Mouse (Mus musculus) hindbrain, embryonic 11.5 days (tissue): ENCODE results near the gene Trank1. TPM values are rescaled to one million over a fixed set of nuclear protein-coding genes. Genes with fewer than 3 reads are reported as not detected.

Source experiments
- ATAC-seq: fragments of 200-750 bp; cut with Nextera tagmentation; 2 replicates; pipeline ENCODE4 v1.8.0; 2017; ENCODE audit warnings: mild to moderate bottlenecking, moderate TSS enrichment, moderate library complexity; ENCODE audit not compliant: low FRiP score
- DNase-seq: peaks from one replicate; pipeline ENCODE4 v3.0.0-alpha.2; 2015; ENCODE audit warnings: low spot score
- H3K27ac ChIP-seq: fragments of 300-500 bp; sonication (generic); 2 replicates; pipeline ENCODE4 v1.5.1; 2014; ENCODE audit warnings: mild to moderate bottlenecking, low read depth, low read length
- H3K27me3 ChIP-seq: fragments of 300-500 bp; sonication (generic); 2 replicates; pipeline ENCODE4 v1.6.1; 2014; ENCODE audit warnings: mild to moderate bottlenecking, low read length, moderate library complexity, mixed read lengths; ENCODE audit not compliant: control insufficient read depth, insufficient read depth
- H3K36me3 ChIP-seq: fragments of 300-500 bp; sonication (generic); 2 replicates; pipeline ENCODE4 v1.6.1; 2014; ENCODE audit warnings: mild to moderate bottlenecking, low read length, moderate library complexity, mixed read lengths; ENCODE audit not compliant: control insufficient read depth, insufficient read depth
- H3K4me1 ChIP-seq: fragments of 300-500 bp; sonication (generic); replicated peaks from 2 replicates; pipeline ENCODE4 v1.6.1; 2014; ENCODE audit warnings: low read length, mixed read lengths; ENCODE audit not compliant: control insufficient read depth, insufficient read depth
- H3K4me2 ChIP-seq: fragments of 300-500 bp; sonication (generic); replicated peaks from 2 replicates; pipeline ENCODE4 v1.6.1; 2014; ENCODE audit warnings: mild to moderate bottlenecking, low read depth, low read length
- H3K4me3 ChIP-seq: fragments of 300-500 bp; sonication (generic); 2 replicates; pipeline ENCODE4 v1.5.1; 2014; ENCODE audit warnings: low read depth, low read length
- H3K9ac ChIP-seq: fragments of 300-500 bp; sonication (generic); 2 replicates; pipeline ENCODE4 v1.6.1; 2014; ENCODE audit warnings: low read depth, low read length
- H3K9me3 ChIP-seq: fragments of 300-500 bp; sonication (generic); 2 replicates; pipeline ENCODE4 v1.6.1; 2016; ENCODE audit warnings: low read length; ENCODE audit not compliant: control insufficient read depth
- WGBS: fragments of 180-500 bp; shearing (Covaris S2); extraction: QIAGEN DNeasy Blood & Tissue Kit; methylation state at CpG from one replicate; pipeline ENCODE4 v1.1.7; 2014; 5-methylcytosine and 5-hydroxymethylcytosine counted together
- polyA plus RNA-seq: library from polyadenylated mRNA; unstranded; fragments of >200 nt; fragmentation: Nextera tagmentation; extraction: Ambion mirVana; gene quantifications from 2 replicates; pipeline ENCODE4 v1.2.1, GENCODE M21; 2014

Gene Trank1
- polyA plus RNA-seq, 1 experiment from 2014 or later, result 0.12 TPM

DNA sequence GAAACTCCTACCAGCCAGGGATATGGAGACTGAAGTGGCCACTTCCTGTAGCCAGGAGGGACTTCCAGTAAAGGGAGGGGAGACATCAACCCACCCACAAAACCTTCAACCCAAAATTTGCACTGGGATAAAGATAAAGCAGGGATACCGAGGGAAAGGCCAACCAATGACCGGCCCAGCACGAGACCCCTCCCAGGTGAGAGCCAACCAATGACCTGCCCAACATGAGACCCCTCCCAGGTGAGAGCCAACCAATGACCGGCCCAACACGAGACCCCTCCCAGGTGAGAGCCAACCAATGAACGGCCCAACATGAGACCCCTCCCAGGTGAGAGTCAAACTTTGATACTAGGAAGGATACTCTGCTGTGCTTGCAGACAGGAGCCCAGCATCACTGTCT, 16.6 kb upstream of the Trank1 start:
- H3K36me3 ChIP-seq, result no peaks in the 10 kb centered on the region
- ATAC-seq (no peak), DNase-seq (no peak)
- H3K9ac ChIP-seq, result no peak overlapping the region
- H3K27me3 ChIP-seq, result no peaks in the 10 kb centered on the region
- H3K27ac ChIP-seq, result no peak overlapping the region
- H3K4me3 ChIP-seq, result no peak overlapping the region
- no peaks in the 10 kb centered on the region for H3K9me3 ChIP-seq
- H3K4me2 ChIP-seq, result no peak overlapping the region
- WGBS, result 91% methylated on average over 6 of the region's 6 CpGs
- no peaks in the 10 kb centered on the region for H3K4me1 ChIP-seq

DNA sequence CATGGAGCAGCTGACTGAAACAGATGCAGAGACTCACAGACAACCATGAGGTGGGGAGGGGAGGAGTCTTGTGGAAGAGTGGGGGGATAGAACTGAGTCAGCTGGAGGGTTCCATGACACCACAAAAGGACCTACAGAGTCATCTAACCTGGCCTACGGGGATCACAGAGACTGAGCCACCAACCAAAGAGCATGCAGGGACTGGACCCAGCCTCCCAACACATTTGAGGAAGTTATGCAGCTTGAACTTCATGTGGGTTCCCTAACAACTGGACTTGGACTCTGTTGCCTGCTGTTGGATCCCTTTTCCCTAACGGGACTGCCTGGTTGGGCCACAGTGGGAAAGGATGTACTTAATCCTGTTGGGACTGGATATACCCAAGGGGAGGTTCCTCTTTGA, 16.2 kb upstream of the Trank1 start:
- Histone ChIP-seq H3K9me3 (no peaks in the 10 kb centered on the region), H3K36me3 (no peaks in the 10 kb centered on the region), H3K27ac (no peak overlapping the region), H3K27me3 (no peaks in the 10 kb centered on the region), H3K4me1 (no peaks in the 10 kb centered on the region), H3K9ac (no peak overlapping the region), H3K4me3 (no peak overlapping the region), H3K4me2 (no peak overlapping the region)
- WGBS, result 79% methylated on average over 2 of the region's 2 CpGs
- DNase-seq, result no peak
- ATAC-seq, result no peak

DNA sequence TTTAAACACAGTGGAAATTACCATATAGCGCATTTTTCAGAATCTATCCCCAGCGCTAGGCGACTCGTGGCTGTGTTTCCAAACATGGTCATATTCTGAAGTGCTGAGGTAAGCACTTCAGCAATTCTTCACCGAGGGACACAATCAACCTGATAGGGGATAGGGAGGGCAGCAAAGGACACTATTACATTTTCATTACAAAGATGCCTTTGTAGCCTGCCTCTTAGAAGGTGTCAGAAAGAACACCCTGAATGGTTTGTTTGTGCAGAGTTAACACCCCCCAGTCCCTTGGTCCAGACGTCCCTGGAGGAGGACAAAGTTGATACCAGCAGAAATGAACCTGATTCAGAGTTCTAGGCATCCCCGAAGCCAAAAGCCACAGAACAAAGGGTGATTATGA, 15.1 kb upstream of the Trank1 start:
- no peak overlapping the region for H3K4me3 ChIP-seq
- H3K36me3 ChIP-seq, result no peaks in the 10 kb centered on the region
- H3K27me3 ChIP-seq, result no peaks in the 10 kb centered on the region
- no peaks in the 10 kb centered on the region for H3K9me3 ChIP-seq
- H3K4me1 ChIP-seq, result no peaks in the 10 kb centered on the region
- DNase-seq (no peak), ATAC-seq (no peak)
- no peak overlapping the region for H3K4me2 ChIP-seq
- no peak overlapping the region for H3K9ac ChIP-seq
- 76% methylated on average over 7 of the region's 7 CpGs for WGBS
- no peak overlapping the region for H3K27ac ChIP-seq

DNA sequence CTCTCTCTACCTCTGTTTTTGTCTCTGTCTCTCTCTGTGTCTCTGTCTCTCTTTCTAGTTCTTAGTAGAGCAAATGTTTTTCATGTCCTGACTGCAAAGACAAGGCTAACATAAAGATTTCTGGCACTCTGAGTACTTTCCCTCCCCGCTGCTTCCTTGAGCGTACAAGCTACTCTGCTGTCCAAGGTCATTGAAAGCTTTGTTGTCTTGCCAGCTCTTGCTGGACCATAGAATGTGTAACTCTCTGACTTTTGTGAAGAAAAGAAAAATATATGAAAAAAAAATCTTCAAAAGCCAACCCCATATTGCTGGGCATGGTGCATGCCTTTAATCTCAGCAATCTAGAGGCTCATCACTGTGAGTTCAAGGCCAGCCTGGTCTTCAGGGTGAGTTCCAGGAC, 12.9 kb upstream of the Trank1 start:
- Histone ChIP-seq H3K4me2 (no peak overlapping the region), H3K36me3 (no peaks in the 10 kb centered on the region), H3K27ac (no peak overlapping the region), H3K4me1 (no peaks in the 10 kb centered on the region), H3K27me3 (no peaks in the 10 kb centered on the region), H3K4me3 (no peak overlapping the region), H3K9ac (no peak overlapping the region), H3K9me3 (no peaks in the 10 kb centered on the region)
- 89% methylated on average over 2 of the region's 2 CpGs for WGBS
- ATAC-seq, result no peak
- no peak for DNase-seq

DNA sequence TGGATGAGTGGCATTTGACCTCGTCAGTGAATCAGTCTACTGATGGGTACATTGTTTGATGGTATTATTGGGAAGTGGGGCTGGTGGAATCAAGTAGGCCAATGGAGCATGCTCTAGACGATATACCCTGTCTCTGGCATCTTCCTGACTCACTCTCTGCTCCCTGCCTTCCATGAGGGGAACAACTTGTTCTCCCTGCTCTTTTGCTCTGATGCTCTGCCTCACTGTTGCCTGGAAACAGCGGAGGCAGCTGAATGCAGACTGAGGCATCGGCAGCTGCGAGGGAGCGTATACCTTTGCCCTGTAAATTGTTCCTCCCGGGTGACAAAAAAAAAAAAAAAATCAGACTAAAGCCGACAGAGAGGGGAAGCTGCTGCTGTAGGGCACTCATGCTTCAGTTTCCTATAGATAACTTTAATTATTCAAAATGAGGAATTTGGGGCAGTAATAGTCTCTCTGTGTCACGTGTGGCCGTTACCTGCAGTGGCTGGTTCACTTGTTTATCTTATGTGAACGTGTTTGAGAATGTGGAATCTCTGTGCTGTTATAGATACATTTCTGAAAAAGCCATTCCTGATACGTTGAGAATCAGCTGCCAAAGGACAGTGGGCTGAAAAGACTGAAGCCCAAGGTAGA, 9.2 kb upstream of the Trank1 start:
- Histone ChIP-seq H3K36me3 (no peaks in the 10 kb centered on the region), H3K4me2 (no peak overlapping the region), H3K4me1 (no peaks in the 10 kb centered on the region), H3K4me3 (no peak overlapping the region), H3K9ac (no peak overlapping the region), H3K9me3 (no peaks in the 10 kb centered on the region), H3K27me3 (no peaks in the 10 kb centered on the region), H3K27ac (no peak overlapping the region)
- no peak for DNase-seq
- no peak for ATAC-seq
- WGBS, result 58% methylated on average over 12 of the region's 12 CpGs

DNA sequence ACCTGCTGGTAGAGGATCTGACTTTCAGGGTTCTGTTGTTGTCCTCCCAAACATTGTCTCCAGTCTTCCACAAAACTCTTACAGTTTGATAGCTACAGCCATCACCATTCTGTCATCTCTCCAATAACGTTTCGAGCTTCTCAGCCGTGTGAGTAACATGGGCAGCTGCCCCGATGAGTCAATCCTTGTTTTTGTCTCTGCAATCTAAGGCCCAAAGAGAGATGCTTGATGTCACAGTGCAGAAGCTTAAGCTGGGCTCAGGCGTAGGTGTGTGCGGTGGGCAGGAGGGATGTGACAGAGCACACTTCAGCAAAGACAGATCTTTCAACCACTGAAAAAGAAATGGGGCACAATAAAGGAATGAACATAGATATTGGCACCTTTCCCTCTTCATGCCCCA, 7.5 kb upstream of the Trank1 start:
- no peaks in the 10 kb centered on the region for H3K27me3 ChIP-seq
- no peaks in the 10 kb centered on the region for H3K36me3 ChIP-seq
- WGBS, result 88% methylated on average over 6 of the region's 6 CpGs
- H3K4me2 ChIP-seq, result no peak overlapping the region
- H3K4me3 ChIP-seq, result no peak overlapping the region
- H3K4me1 ChIP-seq, result no peaks in the 10 kb centered on the region
- no peak overlapping the region for H3K27ac ChIP-seq
- ATAC-seq (no peak), DNase-seq (no peak)
- no peaks in the 10 kb centered on the region for H3K9me3 ChIP-seq
- H3K9ac ChIP-seq, result no peak overlapping the region

DNA sequence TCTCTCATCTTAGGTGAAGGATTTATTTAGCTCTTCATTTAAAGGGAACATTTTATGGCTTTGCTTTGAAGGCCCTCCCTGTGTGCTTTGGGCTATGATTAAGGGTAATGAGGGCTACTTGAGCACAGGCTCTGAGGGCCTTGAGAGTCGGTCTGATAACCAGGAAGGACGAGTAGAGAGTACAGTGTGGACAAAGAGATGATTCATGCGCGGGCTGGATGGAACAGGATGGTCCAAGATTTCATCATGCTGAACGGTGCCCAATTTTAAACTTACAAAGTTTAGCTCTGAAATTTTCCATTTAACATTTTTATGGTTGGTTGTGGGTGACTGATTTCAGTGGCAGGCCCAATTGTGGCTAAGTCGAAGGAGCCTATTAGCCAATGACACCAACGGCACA, 5.4 kb upstream of the Trank1 start:
- H3K27ac ChIP-seq, result no peak overlapping the region
- 85% methylated on average over 7 of the region's 7 CpGs for WGBS
- ATAC-seq (no peak), DNase-seq (no peak)
- H3K36me3 ChIP-seq, result no peaks in the 10 kb centered on the region
- H3K27me3 ChIP-seq, result peaks cover 8% of the 10 kb centered on the region
- H3K9ac ChIP-seq, result no peak overlapping the region
- no peak overlapping the region for H3K4me3 ChIP-seq
- H3K4me2 ChIP-seq, result no peak overlapping the region
- no peaks in the 10 kb centered on the region for H3K9me3 ChIP-seq
- no peaks in the 10 kb centered on the region for H3K4me1 ChIP-seq

DNA sequence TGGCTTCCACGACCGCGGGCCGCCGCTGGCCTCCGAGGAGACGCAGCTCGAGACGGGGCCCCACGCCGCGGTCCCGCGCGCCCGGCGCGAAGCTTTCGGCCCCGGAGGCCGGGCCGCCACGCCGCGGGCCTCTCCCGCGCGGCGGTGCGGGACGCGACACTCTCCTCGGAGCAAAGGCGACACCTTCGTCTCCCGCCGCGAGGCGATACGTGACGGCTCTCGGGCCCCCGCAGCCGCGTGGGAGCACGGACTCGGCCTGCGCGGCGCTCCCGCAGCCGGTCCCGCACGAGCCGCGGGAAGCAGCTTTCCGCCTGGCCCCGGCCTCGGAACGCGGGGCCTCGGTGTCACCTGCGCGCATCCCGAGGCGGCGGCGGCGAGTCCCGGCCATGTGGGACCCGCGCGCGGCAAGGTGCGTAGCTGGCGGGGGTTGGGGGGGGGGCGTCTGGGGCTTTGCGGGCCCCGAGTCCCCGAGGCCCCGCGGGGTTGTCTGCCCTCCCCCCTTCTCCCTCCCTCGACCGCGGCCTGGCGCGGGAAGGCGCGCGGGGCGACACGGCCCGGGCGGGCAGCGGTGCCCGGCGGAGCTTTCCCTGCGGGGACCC, 403 bp downstream of the Trank1 start:
- 0 out of 2 replicates have a peak, but pooled peaks cover 5% of the 10 kb centered on the region for H3K4me1 ChIP-seq
- no peaks in the 10 kb centered on the region for H3K9me3 ChIP-seq
- 2% methylated on average over 73 of the region's 98 CpGs for WGBS
- no peaks in the 10 kb centered on the region for H3K36me3 ChIP-seq
- DNase-seq, result peak; percentile 50
- H3K27me3 ChIP-seq, result peaks cover 41% of the 10 kb centered on the region
- peak overlapping the region; percentile 99 for H3K4me2 ChIP-seq
- no peak overlapping the region for H3K27ac ChIP-seq
- peak overlapping the region; percentile 49 for H3K4me3 ChIP-seq
- H3K9ac ChIP-seq, result peak overlapping the region; percentile 7; the same call in 1 of the 2 replicates
- peak; percentile 49; the same call in 1 of the 2 replicates for ATAC-seq
